Mouse (Mus musculus): ENCODE data around the gene Ap2a2.
"Not testable (repeated sequence)": the region's sequence is repeated elsewhere in the genome, so short reads cannot be mapped to it uniquely, and the experiment has no call there.

Gene Ap2a2

GRCm38 (mm10) chr7:141559726-141560325 lies 2.1 kb upstream of the Ap2a2 start:
- DNase-seq (ENCODE audit: low read depth, low spot score), result no peak

GRCm38 (mm10) chr7:141560471-141560870 lies 1.5 kb upstream of the Ap2a2 start:
- DNase-seq (ENCODE audit: low read depth, low spot score), result no peak

- DNase-seq (ENCODE audit: low read depth, low spot score), result no peak
Observed at GRCm38 (mm10) chr7:141562421-141562851, 463 bp downstream of the Ap2a2 start.

DNA sequence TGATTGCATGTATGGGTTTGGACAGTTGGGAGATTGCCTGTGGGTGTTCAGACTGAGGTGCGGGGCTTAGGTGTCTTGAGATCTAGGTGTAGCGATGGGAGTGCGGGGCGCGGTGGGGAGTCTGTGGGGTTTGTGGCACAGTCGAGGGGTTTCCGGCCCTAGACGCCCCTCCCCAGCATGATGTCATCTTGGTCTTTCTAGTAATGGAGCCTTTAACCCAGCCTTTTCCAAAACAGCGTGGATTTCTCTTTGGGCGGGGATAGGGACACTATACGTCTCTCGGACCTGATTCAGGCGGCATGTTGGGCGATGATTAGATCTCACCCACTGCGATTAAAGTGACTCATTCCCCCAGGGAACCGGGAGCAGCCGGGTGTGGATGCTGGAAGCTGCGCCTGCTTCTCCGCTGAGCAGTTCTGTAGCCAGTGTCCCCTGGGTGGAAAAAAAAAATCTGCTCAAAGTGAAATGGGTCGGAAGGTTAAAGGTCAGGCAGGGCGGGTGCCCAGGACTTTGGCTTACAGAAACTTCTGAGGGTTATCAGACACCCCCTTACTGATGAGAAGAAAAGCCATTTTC lies 967 bp downstream of the Ap2a2 start:
- DNase-seq (ENCODE audit: low read depth, low spot score), result peak; percentile 24

DNA sequence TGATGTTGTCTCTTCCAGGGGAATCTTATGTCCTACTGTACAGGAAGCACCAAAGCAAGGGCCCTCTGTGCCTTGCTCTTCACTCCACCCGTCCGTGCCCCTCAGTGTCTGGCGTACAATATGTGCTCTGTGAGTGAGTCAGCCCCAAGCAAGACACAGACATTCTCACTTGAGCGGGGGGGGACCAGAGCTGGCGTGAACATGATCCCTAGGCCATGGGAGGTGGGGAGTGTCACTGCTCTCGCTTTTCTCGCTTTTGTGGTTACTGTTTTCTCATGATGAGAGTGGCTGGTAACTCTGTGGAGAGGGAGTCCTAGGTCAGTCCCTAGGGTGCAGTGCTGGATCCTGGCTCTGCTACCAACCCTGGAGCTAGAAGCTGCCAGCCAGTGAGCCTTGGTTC lies 2.6 kb downstream of the Ap2a2 start:
- no peak for DNase-seq (ENCODE audit: low read depth, low spot score)

DNA sequence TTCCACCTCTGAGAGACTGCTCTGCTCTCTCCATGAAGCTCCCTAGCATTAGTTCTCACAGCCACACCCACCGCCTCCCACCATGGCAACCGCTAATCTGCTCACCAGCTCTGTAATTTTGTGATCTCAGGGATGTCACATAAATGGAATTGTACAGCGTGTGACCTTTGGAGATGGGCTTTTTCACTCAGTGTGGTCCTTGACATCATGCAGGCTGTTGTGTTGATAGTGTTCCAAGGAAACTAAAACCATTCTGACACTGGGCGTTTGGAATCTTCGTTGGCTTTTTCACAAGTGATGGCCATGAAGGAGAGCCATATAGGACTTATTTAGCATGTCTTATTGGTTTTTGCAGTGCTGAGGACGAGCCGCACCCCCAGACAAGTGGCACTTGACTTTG lies 4.6 kb downstream of the Ap2a2 start:
- DNase-seq (ENCODE audit: low read depth, low spot score), result no peak

DNA sequence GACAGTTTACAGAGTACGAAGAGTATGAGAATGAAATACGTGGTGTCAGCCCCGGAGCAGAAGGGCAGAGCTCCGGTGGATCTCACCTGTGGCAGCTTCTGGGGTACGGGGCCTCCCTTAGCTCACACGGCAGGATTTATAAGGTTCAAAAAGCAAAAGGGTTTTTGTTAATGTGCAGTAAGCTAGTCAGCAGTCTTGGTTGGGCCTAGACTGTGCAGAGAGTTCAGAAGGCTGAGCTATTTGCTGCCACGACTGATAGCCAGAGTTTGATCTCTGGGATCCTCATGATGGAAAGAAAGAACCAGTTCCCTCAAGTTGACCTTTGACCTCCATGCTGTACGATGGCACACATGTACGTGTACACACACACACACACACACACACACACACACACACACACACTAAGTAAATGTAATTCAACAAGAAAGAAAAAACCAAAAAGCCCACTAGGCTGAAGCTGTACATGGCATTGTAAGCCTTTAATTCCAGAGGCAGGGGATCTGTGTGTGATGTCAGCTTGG lies 7.4 kb downstream of the Ap2a2 start:
- DNase-seq (ENCODE audit: low read depth, low spot score), result no peak

- no peak for DNase-seq (ENCODE audit: low read depth, low spot score)
Observed at GRCm38 (mm10) chr7:141569916-141570315, 7.9 kb downstream of the Ap2a2 start.

DNA sequence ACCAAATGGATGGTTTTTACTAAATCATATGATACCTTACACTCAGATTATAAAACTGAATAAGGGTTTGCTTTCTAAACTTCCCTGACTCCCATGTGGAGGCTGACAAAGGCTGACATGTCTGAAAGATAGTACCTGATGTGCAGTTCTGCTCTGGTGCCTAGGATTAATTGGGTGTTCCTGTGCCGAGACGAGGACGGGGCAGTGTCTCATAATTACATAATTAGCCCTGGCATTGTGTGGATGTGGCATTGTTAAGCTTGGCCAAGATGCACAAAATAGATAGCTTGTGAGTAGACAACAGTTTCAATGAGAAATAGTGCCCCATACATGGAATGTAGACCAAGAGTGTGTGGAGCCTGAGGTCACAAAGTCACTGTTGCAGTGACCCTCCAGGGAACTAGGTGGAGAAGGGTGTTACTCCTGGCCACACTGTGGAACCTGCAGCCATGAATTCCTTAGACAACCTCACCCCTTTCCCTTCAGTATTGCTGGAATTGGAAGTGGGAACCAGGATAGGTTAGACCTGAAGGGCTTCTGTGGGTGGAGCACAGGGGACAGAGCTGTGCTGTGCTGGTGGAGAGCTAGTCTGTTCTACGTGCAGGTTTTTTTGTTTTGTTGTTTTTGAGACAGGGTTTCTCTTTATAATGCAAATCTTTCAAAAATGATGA lies 8.8 kb downstream of the Ap2a2 start:
- no peak for DNase-seq (ENCODE audit: low read depth, low spot score)

DNA sequence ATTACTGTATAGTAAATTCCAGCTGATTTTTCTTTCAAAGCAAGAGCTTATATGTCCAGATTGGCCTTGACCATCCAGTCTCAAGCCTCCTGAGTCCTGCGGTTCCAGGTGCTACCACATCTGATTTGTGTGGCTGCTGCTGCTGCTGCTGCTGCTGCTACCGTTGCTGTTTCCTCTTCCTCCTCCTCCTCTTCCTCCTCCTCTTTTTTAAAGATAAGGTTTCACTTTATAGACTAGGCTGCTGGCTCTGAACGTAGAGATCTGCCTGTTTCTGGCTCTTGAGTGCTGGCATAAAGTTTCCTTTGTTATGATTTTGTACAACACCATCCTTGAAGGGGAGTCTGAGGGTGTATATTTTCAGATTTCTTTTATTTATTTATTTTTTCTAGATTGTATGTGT lies 12.1 kb downstream of the Ap2a2 start:
- DNase-seq (ENCODE audit: low read depth, low spot score), result no peak

- no peak for DNase-seq (ENCODE audit: low read depth, low spot score)
Observed at GRCm38 (mm10) chr7:141575481-141575880, 13.5 kb downstream of the Ap2a2 start.

DNA sequence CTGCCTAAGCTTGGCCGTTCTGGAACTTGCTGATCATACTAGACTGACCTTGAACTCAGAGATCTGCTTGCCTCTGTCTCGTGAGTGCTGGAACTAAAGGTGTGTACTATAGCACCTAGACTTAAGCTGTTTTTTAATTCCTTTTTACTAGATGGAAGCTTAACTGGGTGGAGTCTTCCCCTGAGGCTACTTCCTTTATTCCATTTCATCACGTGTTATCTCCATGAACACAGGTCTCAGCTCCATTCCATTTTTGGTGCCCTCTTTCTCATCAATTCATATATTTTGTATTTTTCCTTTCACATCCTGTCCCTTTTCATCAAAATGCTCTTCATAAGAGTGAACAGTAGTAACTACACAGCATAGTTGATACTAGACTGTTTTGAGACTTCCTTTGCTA lies 15.8 kb downstream of the Ap2a2 start:
- no peak for DNase-seq (ENCODE audit: low read depth, low spot score)

DNA sequence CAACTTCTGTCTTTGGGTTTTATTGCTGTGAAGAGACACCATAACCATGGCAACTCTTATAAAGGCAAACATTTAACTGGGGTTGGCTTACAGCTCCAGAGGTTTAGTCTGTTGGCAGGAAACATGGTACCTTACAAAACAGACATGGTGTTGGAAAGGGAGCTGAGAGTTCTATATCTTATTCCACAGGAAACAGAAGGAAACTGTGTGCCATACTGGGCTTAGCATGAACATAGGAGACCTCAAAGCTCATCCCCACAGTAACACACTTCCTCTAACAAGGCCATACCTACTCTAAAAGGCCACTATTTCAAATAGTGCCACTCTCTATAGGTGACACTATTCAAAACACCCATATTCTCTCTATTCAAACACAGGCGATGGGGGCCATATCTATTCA lies 16.5 kb downstream of the Ap2a2 start:
- no peak for DNase-seq (ENCODE audit: low read depth, low spot score)

DNA sequence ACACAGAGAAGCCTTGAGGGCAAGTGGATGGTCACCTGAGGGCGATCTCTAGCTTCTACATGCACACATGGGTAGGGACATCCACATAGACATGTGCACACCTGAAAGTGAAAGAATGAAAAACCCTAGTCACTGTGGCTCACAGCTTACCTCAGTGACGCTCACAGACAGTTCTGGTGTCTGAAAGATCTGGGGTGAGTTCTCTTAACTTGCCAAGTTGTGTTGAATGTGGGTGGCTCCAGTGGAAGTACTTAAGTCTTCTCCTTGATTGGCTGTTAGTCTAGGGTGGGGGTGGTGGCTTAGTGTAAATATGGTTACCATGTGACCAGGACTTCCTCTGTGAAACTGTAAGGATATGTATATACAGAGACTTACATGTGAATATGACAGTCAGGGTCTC lies 17.0 kb downstream of the Ap2a2 start:
- DNase-seq (ENCODE audit: low read depth, low spot score), result no peak

DNA sequence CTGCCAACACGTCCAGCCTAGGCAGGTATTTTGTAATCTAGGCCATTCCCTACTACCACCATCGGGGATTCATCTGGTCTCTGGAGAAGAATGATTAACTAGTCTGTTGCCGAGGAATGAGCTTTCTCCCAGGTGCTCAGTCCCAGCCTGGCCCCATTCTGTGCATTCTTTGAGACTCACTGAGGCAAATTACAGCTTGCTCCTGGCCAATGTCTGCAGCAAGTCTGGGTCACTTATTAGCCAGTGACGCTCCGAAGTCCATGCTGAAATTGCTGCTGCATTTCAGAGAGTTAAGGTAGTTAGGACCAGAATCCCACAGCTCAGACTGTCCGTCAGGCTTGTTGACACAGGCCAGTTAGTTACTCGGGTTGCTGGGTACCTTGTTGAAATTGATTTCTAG lies 19.4 kb downstream of the Ap2a2 start:
- no peak for DNase-seq (ENCODE audit: low read depth, low spot score)

DNA sequence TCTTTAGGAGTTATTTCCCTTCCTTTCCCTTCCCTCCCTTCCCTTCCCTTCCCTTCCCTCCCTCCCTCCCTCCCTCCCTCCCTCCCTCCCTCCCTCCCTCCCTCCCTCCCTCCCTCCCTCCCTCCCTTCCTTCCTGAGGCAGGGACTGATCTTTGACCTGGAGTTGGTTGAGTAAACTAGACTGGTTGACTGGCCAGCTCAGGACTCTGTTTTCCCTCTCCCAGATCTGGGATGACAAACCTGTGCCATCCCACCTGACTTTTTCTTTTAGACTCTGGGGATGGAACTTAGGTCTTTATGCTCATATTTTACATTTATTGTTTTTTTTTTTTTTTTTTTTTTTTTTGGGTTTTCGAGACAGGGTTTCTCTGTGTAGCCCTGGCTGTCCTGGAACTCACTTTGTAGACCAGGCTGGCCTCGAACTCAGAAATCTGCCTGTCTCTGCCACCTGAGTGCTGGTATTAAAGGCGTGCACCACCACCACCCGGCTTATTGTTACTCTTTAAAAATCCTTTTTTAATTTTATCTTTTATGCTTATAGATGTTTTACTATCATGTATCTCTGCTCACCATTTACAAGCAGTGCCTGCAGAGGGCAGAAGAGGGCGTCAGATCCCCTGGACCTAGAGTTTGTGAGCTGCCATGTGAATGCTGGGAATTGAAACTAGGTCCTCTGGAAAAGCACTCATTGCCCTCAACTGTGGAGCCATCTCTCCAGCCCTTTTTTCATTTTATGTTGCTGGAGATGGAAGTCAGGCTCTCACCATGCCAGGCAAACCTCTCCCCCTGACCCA lies 22.3 kb downstream of the Ap2a2 start:
- DNase-seq (ENCODE audit: low read depth, low spot score), result no peak

DNA sequence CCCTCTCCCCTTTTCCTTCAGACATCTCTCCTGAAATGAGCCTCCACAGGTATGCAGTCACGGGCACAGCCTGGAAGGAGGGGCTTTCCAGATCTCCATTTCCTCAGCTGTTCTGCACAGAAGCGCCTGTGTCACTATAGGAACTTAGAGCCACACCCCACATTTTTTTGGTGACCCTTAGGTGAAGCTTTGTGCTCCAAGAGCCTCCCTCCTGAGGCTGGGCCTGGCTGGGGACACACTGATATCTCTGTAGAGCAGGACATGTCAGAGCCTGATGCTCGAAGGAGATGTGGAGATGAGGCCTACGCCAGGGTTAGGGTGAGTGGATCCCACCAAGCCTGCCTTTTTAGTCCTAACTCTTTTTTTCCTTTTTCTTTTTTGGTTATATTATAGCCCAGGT lies 23.3 kb downstream of the Ap2a2 start:
- DNase-seq (ENCODE audit: low read depth, low spot score), result no peak

GRCm38 (mm10) chr7:141585881-141586280 lies 23.9 kb downstream of the Ap2a2 start:
- DNase-seq (ENCODE audit: low read depth, low spot score), result no peak

GRCm38 (mm10) chr7:141588890-141589289 lies 26.9 kb downstream of the Ap2a2 start:
- no peak for DNase-seq (ENCODE audit: low read depth, low spot score)

DNA sequence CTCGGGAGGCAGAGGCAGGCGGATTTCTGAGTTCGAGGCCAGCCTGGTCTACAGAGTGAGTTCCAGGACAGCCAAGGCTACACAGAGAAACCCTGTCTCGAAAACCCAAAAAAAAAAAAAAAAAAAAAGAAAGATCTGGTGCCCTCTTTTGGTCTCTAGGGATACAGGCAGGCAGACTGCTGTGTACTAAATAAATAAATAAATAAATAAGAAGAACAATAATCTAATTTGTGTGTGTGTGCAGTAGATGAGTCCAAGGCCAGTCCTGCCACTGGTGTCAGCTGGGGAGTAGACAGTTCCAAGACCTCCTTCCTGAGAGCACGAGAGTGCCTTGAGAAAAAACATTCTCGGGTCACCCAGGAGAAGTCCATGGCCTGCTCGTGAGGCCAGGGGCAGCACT lies 28.3 kb downstream of the Ap2a2 start:
- not testable (repeated sequence) for DNase-seq (ENCODE audit: low read depth, low spot score)

DNA sequence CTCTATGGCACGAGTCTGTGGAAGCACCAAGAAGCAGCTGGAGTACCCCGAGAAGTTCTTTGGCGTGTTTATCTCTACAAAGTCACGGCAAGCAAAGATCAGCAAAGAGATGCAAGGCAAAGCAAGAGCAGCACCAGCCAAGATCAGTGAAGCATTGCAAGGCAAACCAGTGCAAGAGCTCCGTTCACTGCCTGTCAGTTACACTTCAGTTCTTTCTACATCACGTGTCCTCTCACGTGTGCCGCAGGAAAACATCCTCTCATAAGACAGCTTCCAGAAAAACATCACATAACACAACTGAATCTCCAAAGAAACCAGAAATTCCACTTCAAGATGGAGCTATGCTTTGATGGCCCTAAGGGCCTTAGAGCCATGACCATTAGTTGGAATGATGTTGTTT lies 29.0 kb downstream of the Ap2a2 start:
- no peak for DNase-seq (ENCODE audit: low read depth, low spot score)

DNA sequence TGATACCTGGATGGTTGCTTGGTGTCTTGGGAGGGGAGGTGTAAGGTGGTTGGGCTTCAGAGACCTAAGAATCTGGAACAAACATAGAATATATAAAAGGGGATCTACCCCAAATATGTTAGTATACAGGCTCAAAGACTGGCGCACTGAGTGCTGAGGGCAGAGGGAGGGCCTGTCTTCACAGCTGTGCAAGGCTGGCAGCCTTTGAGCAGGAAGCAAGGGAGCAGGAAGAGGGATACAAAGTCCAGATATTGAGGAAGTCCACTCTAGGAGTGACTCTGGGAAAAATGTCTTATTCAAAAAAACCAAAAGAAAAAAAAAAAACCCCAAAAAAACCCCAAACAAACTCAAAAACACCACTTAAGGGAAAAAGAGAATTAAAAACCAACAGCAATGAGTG lies 30.1 kb downstream of the Ap2a2 start:
- DNase-seq (ENCODE audit: low read depth, low spot score), result no peak

Data from forelimb bud, embryonic 11.5 days (tissue).